ENCODE assay signal across 13 mouse cellular contexts in the genomic region with DNA sequence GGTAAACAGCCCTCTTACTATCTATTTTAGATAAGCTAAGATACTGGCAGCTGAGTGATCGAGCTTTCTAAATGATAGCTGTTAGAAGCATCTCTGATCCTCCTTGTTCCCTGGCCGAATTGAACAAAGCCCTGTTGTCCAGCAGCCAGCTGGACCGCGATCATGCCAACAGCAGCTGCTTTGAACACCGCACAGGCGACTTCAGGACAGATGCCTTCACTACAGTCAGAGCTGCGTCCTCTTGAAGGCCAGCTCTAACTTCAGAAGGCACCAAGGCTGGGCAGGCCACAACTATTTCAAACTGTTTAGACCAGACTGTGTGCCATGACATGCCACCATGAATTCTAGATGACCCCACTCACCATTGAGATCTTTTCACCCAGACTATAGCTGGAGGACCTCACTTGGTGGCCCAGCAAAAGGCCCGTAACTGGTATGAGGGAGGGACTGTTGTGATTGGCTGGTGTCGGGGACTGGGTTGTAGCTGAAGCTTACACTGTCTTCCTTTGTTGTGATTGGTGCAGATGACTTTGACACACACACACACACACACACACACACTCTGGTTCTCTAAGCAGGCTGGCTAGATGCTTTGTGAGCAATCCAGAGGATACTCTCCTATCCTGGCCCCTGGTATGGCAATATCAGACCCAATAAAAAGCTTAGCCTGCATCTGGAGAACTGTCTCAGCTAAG. TPM values are rescaled to one million over a fixed set of nuclear protein-coding genes. Genes with fewer than 3 reads are reported as not detected.
A peak's percentile ranks its signal among the peaks of the same experiment; 100 is the strongest.
DNase-seq lines count a peak whose midpoint lies in the region; ATAC-seq and TF ChIP-seq lines count a peak whose summit lies in the region.
"Had no signal": no experiment of that assay in that cellular context is flagged by ENCODE, and none has a peak within 500 bp of the region (broad histone marks: within the 10 kb centered on the region; RNA-seq: fewer than 3 reads in every experiment).

No protein-coding gene starts in this region.

- no peak overlapping the region for H3K4me3 ChIP-seq in hindbrain, postnatal 0 days (ENCODE audit: low read length)
- no peak overlapping the region for H3K4me3 ChIP-seq in hindbrain, embryonic 13.5 days
- H3K4me3 ChIP-seq in cortical plate, adult 2 months (ENCODE audit: insufficient read depth, low read length) = no peak overlapping the region
- no peak overlapping the region for H3K4me3 ChIP-seq in kidney, adult 2 months (ENCODE audit: insufficient read depth, low read depth, low read length)
- H3K4me3 ChIP-seq: embryonic facial prominence, embryonic 12.5 days; heart, embryonic 10.5 days; hindbrain, embryonic 12.5 days; limb, embryonic 10.5 days had no signal

- no peak overlapping the region for H3K9ac ChIP-seq in hindbrain, postnatal 0 days (replicated peaks; ENCODE audit: low read length)
- no peak overlapping the region for H3K9ac ChIP-seq in hindbrain, embryonic 13.5 days
- H3K9ac ChIP-seq: embryonic facial prominence, embryonic 12.5 days; forebrain, postnatal 0 days; hindbrain, embryonic 12.5 days had no signal

- TF ChIP-seq POLR2A in cortical plate, adult 2 months (IDR thresholded peaks at IDR 0.05; ENCODE audit: extremely low read depth, insufficient read depth, low read length) = no peak
- no peak for TF ChIP-seq POLR2A in kidney, adult 2 months (IDR thresholded peaks at IDR 0.05; ENCODE audit: low read depth, low read length)

- H3K4me1 ChIP-seq in hindbrain, postnatal 0 days (ENCODE audit: insufficient read depth, low read length) = no peaks in the 10 kb centered on the region
- H3K4me1 ChIP-seq in hindbrain, embryonic 13.5 days (replicated peaks) = no peaks in the 10 kb centered on the region
- H3K4me1 ChIP-seq in cortical plate, adult 2 months (ENCODE audit: control insufficient read depth, insufficient read depth, low read length) = no peaks in the 10 kb centered on the region
- H3K4me1 ChIP-seq in kidney, adult 2 months (ENCODE audit: control insufficient read depth, insufficient read depth, low read length) = peaks cover 3% of the 10 kb centered on the region; the same call in 1 of the 2 replicates
- H3K4me1 ChIP-seq: embryonic facial prominence, embryonic 12.5 days; heart, embryonic 10.5 days; hindbrain, embryonic 12.5 days; limb, embryonic 10.5 days had no signal

- no peak overlapping the region for H3K4me2 ChIP-seq in hindbrain, postnatal 0 days (ENCODE audit: low read depth, low read length)
- H3K4me2 ChIP-seq in hindbrain, embryonic 13.5 days = no peak overlapping the region
- H3K4me2 ChIP-seq: embryonic facial prominence, embryonic 12.5 days; hindbrain, embryonic 12.5 days had no signal

- no peak for TF ChIP-seq CTCF in hindbrain, postnatal 0 days (IDR thresholded peaks at IDR 0.05; ENCODE audit: low read depth)
- TF ChIP-seq CTCF in cortical plate, adult 2 months (IDR thresholded peaks at IDR 0.05; ENCODE audit: extremely low read depth, insufficient read depth, low read length) = no peak
- TF ChIP-seq CTCF in kidney, adult 2 months (conservative IDR thresholded peaks at IDR 0.05; ENCODE audit: insufficient read depth, insufficient read length, low read depth, low read length) = no peak

- no peaks in the 10 kb centered on the region for H3K9me3 ChIP-seq in hindbrain, postnatal 0 days (ENCODE audit: low read length)
- no peaks in the 10 kb centered on the region for H3K9me3 ChIP-seq in hindbrain, embryonic 13.5 days
- H3K9me3 ChIP-seq: embryonic facial prominence, embryonic 12.5 days; heart, embryonic 10.5 days; hindbrain, embryonic 12.5 days; limb, embryonic 10.5 days had no signal

- intact Hi-C loops in left cerebral cortex, postnatal 25 days (cut with DNase I) = no loop called here

- peak; percentile 35; the same call in 1 of the 2 replicates for ATAC-seq in hindbrain, postnatal 0 days
- no peak for ATAC-seq in hindbrain, embryonic 13.5 days (ENCODE audit: low FRiP score)
- ATAC-seq: forebrain, postnatal 0 days had no signal

- no peaks in the 10 kb centered on the region for H3K36me3 ChIP-seq in hindbrain, postnatal 0 days (ENCODE audit: insufficient read depth, low read length)
- no peaks in the 10 kb centered on the region for H3K36me3 ChIP-seq in hindbrain, embryonic 13.5 days
- no peaks in the 10 kb centered on the region for H3K36me3 ChIP-seq in kidney, adult 2 months (ENCODE audit: control insufficient read depth, insufficient read depth, low read length)
- H3K36me3 ChIP-seq: embryonic facial prominence, embryonic 12.5 days; heart, embryonic 10.5 days; hindbrain, embryonic 12.5 days; limb, embryonic 10.5 days had no signal

- 56% methylated on average over 9 of the region's 9 CpGs for WGBS in hindbrain, postnatal 0 days
- WGBS in hindbrain, embryonic 13.5 days = 75% methylated on average over 9 of the region's 9 CpGs
- WGBS in kidney, adult 2 months = 88% methylated on average over 9 of the region's 9 CpGs

- no peak overlapping the region for H3K27ac ChIP-seq in hindbrain, postnatal 0 days
- H3K27ac ChIP-seq in hindbrain, embryonic 13.5 days = no peak overlapping the region
- peak overlapping the region; percentile 37; the same call in 1 of the 2 replicates for H3K27ac ChIP-seq in cortical plate, adult 2 months (ENCODE audit: insufficient read depth, low read length)
- no peak overlapping the region for H3K27ac ChIP-seq in kidney, adult 2 months (ENCODE audit: insufficient read depth, low read depth, low read length)
- H3K27ac ChIP-seq: embryonic facial prominence, embryonic 12.5 days; heart, embryonic 10.5 days; hindbrain, embryonic 12.5 days; limb, embryonic 10.5 days had no signal

- no peaks in the 10 kb centered on the region for H3K27me3 ChIP-seq in hindbrain, postnatal 0 days (ENCODE audit: insufficient read depth, low read length)
- H3K27me3 ChIP-seq in hindbrain, embryonic 13.5 days = no peaks in the 10 kb centered on the region
- H3K27me3 ChIP-seq in kidney, adult 2 months (replicated peaks; ENCODE audit: control insufficient read depth, insufficient read depth, low read length) = no peaks in the 10 kb centered on the region
- H3K27me3 ChIP-seq: embryonic facial prominence, embryonic 12.5 days; hindbrain, embryonic 12.5 days had no signal

- DNase-seq in hindbrain, postnatal 0 days (ENCODE audit: low spot score) = no peak
- DNase-seq in layer of hippocampus, adult 18-20 months (ENCODE audit: low spot score in 2 of 2) = peak; percentile 5 to 57
- DNase-seq in left cerebral cortex, postnatal 25 days (ENCODE audit: low spot score in 2 of 2) = peak; percentile 7 to 35
- no peak for DNase-seq in kidney, adult 2 months
- DNase-seq in kidney, postnatal 14 days = no peak
- DNase-seq: forebrain, postnatal 0 days; midbrain, embryonic 14.5 days had no signal

RNA-seq across cellular contexts. Expression of gene Rc3h1, which starts 50.1 kb away (rescaled TPM):
- total RNA-seq in hindbrain, postnatal 0 days (2014; rRNA removed) = 20.4 and 21.3 TPM in 2 replicates
- polyA plus RNA-seq in hindbrain, postnatal 0 days (2015; fragmentation: Nextera tagmentation; extraction: Ambion mirVana) = 6.2 and 6.3 TPM in 2 replicates
- polyA plus RNA-seq in hindbrain, embryonic 13.5 days (2015; fragmentation: Nextera tagmentation; extraction: Ambion mirVana) = 8.0 and 9.4 TPM in 2 replicates
- 9.9 and 10.8 TPM in 2 replicates for polyA plus RNA-seq in cortical plate, adult 2 months (2012; rRNA removed)
- total RNA-seq in layer of hippocampus, adult 18-20 months (2021) = 10 to 100 TPM; 40.8 to 41.3 TPM
- 10 to 100 TPM; 40.3 to 46.4 TPM for total RNA-seq in left cerebral cortex, postnatal 25 days (2021)
- 13.5 and 14.9 TPM in 2 replicates for polyA plus RNA-seq in kidney, adult 2 months (2012; rRNA removed)

Comparison
In these comparisons a context has a peak if more than half of its experiments do, and no peak if none do; other contexts are left out.
1. DNase-seq: peak in layer of hippocampus, adult 18-20 months (2 of 2) and left cerebral cortex, postnatal 25 days (2 of 2); none in hindbrain, postnatal 0 days (single experiment), kidney, adult 2 months (single experiment) and kidney, postnatal 14 days (single experiment).